Mouse (Mus musculus) CH12.LX (cell line): ENCODE results near the gene Rac1. TPM values are rescaled to one million over a fixed set of nuclear protein-coding genes. Genes with fewer than 3 reads are reported as not detected.

Source experiments
- DNase-seq: peaks from one replicate; pipeline ENCODE4 v3.0.0-alpha.2; 2013; ENCODE audit errors: extremely low read depth
- H3K27ac ChIP-seq: 2 replicates; pipeline ENCODE4 v1.5.1; 2012; ENCODE audit warnings: low read depth, mild to moderate bottlenecking, control low read depth, moderate library complexity; ENCODE audit not compliant: insufficient read depth
- H3K27me3 ChIP-seq: replicated peaks from 2 replicates; pipeline ENCODE3; 2012; ENCODE audit warnings: inconsistent platforms
- H3K36me3 ChIP-seq, 2 experiments: replicated peaks in 1 of 2; 2 replicates each; pipeline versions ENCODE3 to v1.6.1; 2012; ENCODE audit warnings: inconsistent platforms in 1 of 2, low read length in 1 of 2, mild to moderate bottlenecking in 1 of 2, mixed read lengths in 1 of 2, moderate library complexity in 1 of 2; ENCODE audit not compliant: control insufficient read depth in 1 of 2, insufficient read depth in 1 of 2
- H3K4me1 ChIP-seq, 2 experiments: 2 replicates each; pipeline ENCODE4 v1.6.1; 2012; ENCODE audit warnings: inconsistent platforms in 1 of 2, moderate library complexity in 1 of 2; ENCODE audit not compliant: insufficient read depth in 2 of 2, control insufficient read depth in 1 of 2
- H3K4me2 ChIP-seq: 2 replicates; pipeline ENCODE4 v1.6.1; 2012; ENCODE audit warnings: low read depth, mild to moderate bottlenecking, control low read depth; ENCODE audit not compliant: poor library complexity, insufficient read depth, severe bottlenecking
- H3K4me3 ChIP-seq, 3 experiments: fragments of 150-350 bp in 1 of 3; sonication (generic) in 1 of 3; replicated peaks in 1 of 3; 2 replicates each; pipeline versions ENCODE3 to v1.5.1; 2011 to 2012; ENCODE audit warnings: low read depth in 2 of 3, low read length in 2 of 3, mild to moderate bottlenecking in 2 of 3, moderate library complexity in 2 of 3, control low read depth in 1 of 3, improper control_type of control experiment in 1 of 3, inconsistent platforms in 1 of 3, mixed read lengths in 1 of 3; ENCODE audit not compliant: poor library complexity in 1 of 3
- H3K79me2 ChIP-seq: replicated peaks from 2 replicates; pipeline ENCODE4 v1.6.1; 2012; ENCODE audit warnings: mild to moderate bottlenecking, moderate library complexity; ENCODE audit not compliant: control insufficient read depth, poor library complexity, insufficient read depth, severe bottlenecking; ENCODE audit errors: extremely low read depth
- H3K9ac ChIP-seq: 2 replicates; pipeline ENCODE4 v1.6.1; 2012; ENCODE audit warnings: low read depth, mild to moderate bottlenecking, control low read depth, moderate library complexity; ENCODE audit not compliant: insufficient read depth
- H3K9me3 ChIP-seq: replicated peaks from 2 replicates; pipeline ENCODE3; 2012; ENCODE audit warnings: low read length, inconsistent platforms, mixed read lengths
- CHD1 ChIP-seq: IDR thresholded peaks from 2 replicates; pipeline ENCODE4 v1.6.1; 2012; ENCODE audit warnings: low read depth, low read length, improper control_type of control experiment, inconsistent platforms
- E2F4 ChIP-seq: IDR thresholded peaks from 2 replicates; pipeline ENCODE4 v1.6.1; 2011; ENCODE audit warnings: low read depth, low read length, improper control_type of control experiment; ENCODE audit not compliant: insufficient replicate concordance
- ELF1 ChIP-seq: IDR thresholded peaks from 2 replicates; pipeline ENCODE4 v1.6.1; 2014; ENCODE audit warnings: low read depth, mild to moderate bottlenecking, inconsistent platforms, low read length, improper control_type of control experiment
- IRF4 ChIP-seq: IDR thresholded peaks from 2 replicates; pipeline ENCODE4 v1.6.1; 2014; ENCODE audit warnings: low read depth, mild to moderate bottlenecking, inconsistent platforms, low read length, improper control_type of control experiment
- MAFK ChIP-seq: IDR thresholded peaks from 2 replicates; pipeline ENCODE4 v1.6.1; 2011; ENCODE audit warnings: low read length, improper control_type of control experiment; ENCODE audit not compliant: insufficient replicate concordance
- MAX ChIP-seq: IDR thresholded peaks from 2 replicates; pipeline ENCODE4 v1.6.1; 2011; ENCODE audit warnings: low read length, improper control_type of control experiment
- MEF2A ChIP-seq: IDR thresholded peaks from 2 replicates; pipeline ENCODE4 v1.6.1; 2014; ENCODE audit warnings: low read depth, mild to moderate bottlenecking, inconsistent platforms, low read length, improper control_type of control experiment, borderline replicate concordance
- NELFE ChIP-seq: IDR thresholded peaks from 2 replicates; pipeline ENCODE4 v1.6.1; 2011; ENCODE audit warnings: low read depth, low read length, improper control_type of control experiment
- NRF1 ChIP-seq: IDR thresholded peaks from 2 replicates; pipeline ENCODE4 v1.6.1; 2014; ENCODE audit warnings: low read depth, mild to moderate bottlenecking, inconsistent platforms, low read length, improper control_type of control experiment, moderate library complexity
- POLR2A ChIP-seq: IDR thresholded peaks from 2 replicates; pipeline ENCODE4 v1.6.1; 2011; ENCODE audit warnings: low read depth, mild to moderate bottlenecking, improper control_type of control experiment, low read length
- RCOR1 ChIP-seq: conservative IDR thresholded peaks from 2 replicates; pipeline ENCODE4 v1.6.1; 2012; ENCODE audit warnings: low read depth, mild to moderate bottlenecking, inconsistent platforms, low read length, improper control_type of control experiment
- SMC3 ChIP-seq: IDR thresholded peaks from 2 replicates; pipeline ENCODE4 v1.6.1; 2011; ENCODE audit warnings: low read depth, low read length, improper control_type of control experiment
- ZKSCAN1 ChIP-seq: IDR thresholded peaks from 2 replicates; pipeline ENCODE4 v1.6.1; 2012; ENCODE audit warnings: low read depth, inconsistent platforms, low read length, improper control_type of control experiment, borderline replicate concordance
- ZNF384 ChIP-seq: IDR thresholded peaks from 2 replicates; pipeline ENCODE4 v1.6.1; 2012; ENCODE audit warnings: low read depth, low read length, improper control_type of control experiment, inconsistent platforms
- dilution Hi-C: fragments of 300-500 bp; cut with MboI; formaldehyde crosslinking; loops from 2 replicates; pipeline ENCODE4 v1.14.3; 2020; ENCODE audit warnings: low sequenced_read_pairs; ENCODE audit not compliant: extremely low pct_unique_long_range_greater_than_20kb, extremely low pct_ligation_motif_present
- in situ Hi-C: fragments of 300-500 bp; cut with MboI; formaldehyde crosslinking; loops from 3 replicates; pipeline ENCODE4 v1.14.3; 2019; ENCODE audit warnings: low sequenced_read_pairs, low pct_ligation_motif_present, low pct_unique_long_range_greater_than_20kb, mixed read lengths
- polyA plus RNA-seq: library from polyadenylated mRNA; unstranded; fragments of >175 nt; gene quantifications from 2 replicates; pipeline ENCODE4 v1.2.1, GENCODE M21; 2012; ENCODE audit warnings: low read depth; ENCODE audit not compliant: insufficient read length
- total RNA-seq, 2 experiments: library from RNA; depleted of rRNA; stranded (reverse); fragments of 300-350 nt in 1 of 2; fragments of >200 nt in 1 of 2; gene quantifications; 2 replicates each; pipeline ENCODE4 v1.2.3; 2012 to 2014

The Rac1 gene
- total and polyA plus RNA-seq, 3 experiments = 138 to 222 (median 199) TPM

DNA sequence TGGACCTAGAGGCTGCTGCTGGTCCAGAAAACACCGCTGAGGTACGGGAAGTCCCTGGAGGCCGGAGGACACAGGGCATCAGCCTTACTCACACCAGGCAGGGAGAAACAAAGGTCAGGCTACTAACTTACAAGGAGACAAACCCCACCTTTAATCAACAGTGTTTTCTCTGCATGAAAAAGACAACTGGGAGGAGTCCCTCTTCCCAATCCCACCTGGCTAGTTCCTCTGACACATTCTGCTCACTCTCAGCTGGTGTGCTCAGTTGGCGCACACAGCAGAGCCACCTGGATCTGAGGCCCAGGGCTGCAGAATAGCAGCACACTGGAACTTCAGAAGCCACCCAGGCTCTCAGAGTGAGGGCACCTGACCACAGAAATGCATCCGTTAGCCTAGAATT lies 13.0 kb downstream of the Rac1 start:
- H3K9ac ChIP-seq = no peak overlapping the region
- no peak overlapping the region for H3K27ac ChIP-seq
- H3K79me2 ChIP-seq = peaks cover 52% of the 10 kb centered on the region
- peaks cover 3 to 17% of the 10 kb centered on the region in 2 experiments; a peak in 3 of 4 replicates for H3K4me1 ChIP-seq
- H3K4me3 ChIP-seq = no peak overlapping the region
- no peaks in the 10 kb centered on the region for H3K9me3 ChIP-seq
- peaks cover 61 to 91% of the 10 kb centered on the region in 2 experiments for H3K36me3 ChIP-seq
- no peaks in the 10 kb centered on the region for H3K27me3 ChIP-seq
- DNase-seq = no peak
- dilution Hi-C loops (no loop called here), in situ Hi-C loops (no loop called here)
- no peak overlapping the region for H3K4me2 ChIP-seq
- TF ChIP-seq NRF1 (no peak), MAX (no peak), RCOR1 (no peak)

DNA sequence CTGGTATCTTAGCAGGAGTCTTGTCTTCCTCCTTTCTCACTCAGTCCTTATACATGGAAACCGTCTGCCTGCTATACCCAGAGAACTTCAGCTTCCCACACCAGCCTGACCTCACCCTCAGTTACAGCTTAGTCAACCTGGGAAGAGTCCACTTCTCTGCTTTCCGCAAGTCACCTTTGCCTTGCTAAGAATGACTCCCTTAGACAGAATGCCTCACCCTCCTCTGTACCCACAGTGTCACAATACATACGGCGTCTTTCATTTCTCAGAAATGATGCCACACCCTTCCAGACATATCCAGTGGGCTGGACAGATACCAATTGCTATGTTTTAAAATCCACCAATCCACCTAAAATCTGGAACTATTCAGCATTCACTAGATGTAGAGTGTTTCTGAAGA lies 15.5 kb downstream of the Rac1 start:
- Histone ChIP-seq H3K9me3 (no peaks in the 10 kb centered on the region), H3K4me3 (no peak overlapping the region)
- TF ChIP-seq SMC3 = no peak
- no peak for TF ChIP-seq ZKSCAN1
- TF ChIP-seq IRF4 = no peak
- TF ChIP-seq, all 38 proteins: peak for 0
- Histone ChIP-seq H3K79me2 (peaks cover 34% of the 10 kb centered on the region), H3K4me2 (no peak overlapping the region), H3K9ac (no peak overlapping the region), H3K27ac (no peak overlapping the region), H3K36me3 (peaks cover 75 to 96% of the 10 kb centered on the region in 2 experiments), H3K27me3 (no peaks in the 10 kb centered on the region), H3K4me1 (peaks cover 0 to 11% of the 10 kb centered on the region in 2 experiments; a peak in 1 of 4 replicates)
- DNase-seq = no peak
- in situ Hi-C loops (no loop called here), dilution Hi-C loops (no loop called here)

DNA sequence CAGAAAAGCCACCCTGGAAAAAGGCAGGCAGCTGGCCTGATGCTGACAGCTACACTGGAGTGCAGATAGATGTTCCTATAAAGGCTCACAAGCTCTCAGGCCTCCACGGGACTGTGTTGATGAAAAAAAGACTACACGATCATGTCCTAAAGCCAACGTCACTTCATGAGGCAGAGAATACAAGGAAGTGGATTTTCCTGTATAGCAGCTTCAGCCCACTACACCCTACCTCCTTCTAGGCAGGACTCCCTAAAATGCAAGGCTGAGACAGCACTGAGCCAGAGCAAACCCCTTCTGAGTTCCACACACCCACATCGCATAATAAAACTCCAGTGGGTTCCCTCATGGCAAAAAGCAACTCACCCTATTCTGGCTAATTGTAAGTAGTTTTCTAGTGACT lies 16.3 kb downstream of the Rac1 start:
- DNase-seq = no peak
- Histone ChIP-seq H3K27me3 (no peaks in the 10 kb centered on the region), H3K9ac (no peak overlapping the region), H3K4me1 (peaks cover 0 to 11% of the 10 kb centered on the region in 2 experiments; a peak in 1 of 4 replicates), H3K4me2 (no peak overlapping the region), H3K9me3 (no peaks in the 10 kb centered on the region), H3K4me3 (no peak overlapping the region), H3K79me2 (peaks cover 32% of the 10 kb centered on the region), H3K27ac (no peak overlapping the region), H3K36me3 (peaks cover 75 to 94% of the 10 kb centered on the region in 2 experiments)
- TF ChIP-seq POLR2A (no peak), ZKSCAN1 (no peak), NELFE (no peak), ZNF384 (no peak), E2F4 (no peak), MAFK (no peak), CHD1 (no peak), ELF1 (no peak), MAX (no peak), MEF2A (no peak)
- dilution Hi-C loops (no loop called here), in situ Hi-C loops (no loop called here)
